Mouse (Mus musculus): ENCODE results near the gene Fam53b. TPM values are rescaled to one million over a fixed set of nuclear protein-coding genes. Genes with fewer than 3 reads are reported as not detected.

The Fam53b gene
- polyA plus RNA-seq, 1 experiment from 2014 or later, result 16.4 TPM

GRCm38 (mm10) chr7:132814089-132814450, 384 bp upstream of the Fam53b start:
- WGBS, result 3% methylated on average over 7 of the region's 7 CpGs
- H3K4me3 ChIP-seq (ENCODE audit: low read length), result peak overlapping the region; percentile 66
- peak overlapping the region; percentile 94 for H3K4me2 ChIP-seq (ENCODE audit: low read depth, low read length)
- peak overlapping the region; percentile 91 for H3K9ac ChIP-seq (ENCODE audit: low read length)
- no peaks in the 10 kb centered on the region for H3K9me3 ChIP-seq (replicated peaks; ENCODE audit: control insufficient read depth, low read length)
- peak overlapping the region; percentile 96 for H3K27ac ChIP-seq (ENCODE audit: low read length)
- no peaks in the 10 kb centered on the region for H3K27me3 ChIP-seq (ENCODE audit: control insufficient read depth, insufficient read depth, low read length)
- no peaks in the 10 kb centered on the region for H3K36me3 ChIP-seq (ENCODE audit: control insufficient read depth, insufficient read depth)
- peak; percentile 3; the same call in 1 of the 2 replicates for ATAC-seq (replicated peaks; ENCODE audit: extremely low read depth, insufficient read depth, low FRiP score)
- H3K4me1 ChIP-seq (ENCODE audit: control insufficient read depth, insufficient read depth, low read length), result peaks cover 36% of the 10 kb centered on the region

- no peaks in the 10 kb centered on the region for H3K9me3 ChIP-seq (replicated peaks; ENCODE audit: control insufficient read depth, low read length)
- peaks cover 48% of the 10 kb centered on the region for H3K4me1 ChIP-seq (ENCODE audit: control insufficient read depth, insufficient read depth, low read length)
- peak overlapping the region; percentile 94 for H3K4me2 ChIP-seq (ENCODE audit: low read depth, low read length)
- ATAC-seq (replicated peaks; ENCODE audit: extremely low read depth, insufficient read depth, low FRiP score), result peak; percentile 42
- WGBS, result under 1% methylated on average over 59 of the region's 59 CpGs
- no peaks in the 10 kb centered on the region for H3K36me3 ChIP-seq (ENCODE audit: control insufficient read depth, insufficient read depth)
- H3K4me3 ChIP-seq (ENCODE audit: low read length), result peak overlapping the region; percentile 66
- peak overlapping the region; percentile 91 for H3K9ac ChIP-seq (ENCODE audit: low read length)
- H3K27me3 ChIP-seq (ENCODE audit: control insufficient read depth, insufficient read depth, low read length), result no peaks in the 10 kb centered on the region
- peak overlapping the region; percentile 96 for H3K27ac ChIP-seq (ENCODE audit: low read length)
Observed at GRCm38 (mm10) chr7:132812619-132813415, 869 bp downstream of the Fam53b start.

GRCm38 (mm10) chr7:132811716-132812618, 1.7 kb downstream of the Fam53b start:
- H3K36me3 ChIP-seq (ENCODE audit: control insufficient read depth, insufficient read depth), result no peaks in the 10 kb centered on the region
- WGBS, result 13% methylated on average over 23 of the region's 23 CpGs
- ATAC-seq (replicated peaks; ENCODE audit: extremely low read depth, insufficient read depth, low FRiP score), result no peak
- H3K4me2 ChIP-seq (ENCODE audit: low read depth, low read length), result peak overlapping the region; percentile 94
- H3K9ac ChIP-seq (ENCODE audit: low read length), result peak overlapping the region; percentile 91
- H3K27me3 ChIP-seq (ENCODE audit: control insufficient read depth, insufficient read depth, low read length), result no peaks in the 10 kb centered on the region
- no peaks in the 10 kb centered on the region for H3K9me3 ChIP-seq (replicated peaks; ENCODE audit: control insufficient read depth, low read length)
- H3K4me3 ChIP-seq (ENCODE audit: low read length), result peak overlapping the region; percentile 66
- peak overlapping the region; percentile 96 for H3K27ac ChIP-seq (ENCODE audit: low read length)
- H3K4me1 ChIP-seq (ENCODE audit: control insufficient read depth, insufficient read depth, low read length), result peaks cover 57% of the 10 kb centered on the region

- Histone ChIP-seq H3K36me3 (ENCODE audit: control insufficient read depth, insufficient read depth) (no peaks in the 10 kb centered on the region), H3K4me1 (ENCODE audit: control insufficient read depth, insufficient read depth, low read length) (peaks cover 68% of the 10 kb centered on the region), H3K27me3 (ENCODE audit: control insufficient read depth, insufficient read depth, low read length) (no peaks in the 10 kb centered on the region), H3K4me3 (ENCODE audit: low read length) (no peak overlapping the region), H3K27ac (ENCODE audit: low read length) (peak overlapping the region; percentile 96; the same call in 1 of the 2 replicates), H3K9me3 (replicated peaks; ENCODE audit: control insufficient read depth, low read length) (no peaks in the 10 kb centered on the region), H3K4me2 (ENCODE audit: low read depth, low read length) (peak overlapping the region; percentile 94), H3K9ac (ENCODE audit: low read length) (peak overlapping the region; percentile 61)
- peak; percentile 21; the same call in 1 of the 2 replicates for ATAC-seq (replicated peaks; ENCODE audit: extremely low read depth, insufficient read depth, low FRiP score)
- WGBS, result 80% methylated on average over 1 of the region's 1 CpGs
Observed at GRCm38 (mm10) chr7:132810879-132811278, 2.8 kb downstream of the Fam53b start.

GRCm38 (mm10) chr7:132810368-132810767, 3.3 kb downstream of the Fam53b start:
- no peaks in the 10 kb centered on the region for H3K27me3 ChIP-seq (ENCODE audit: control insufficient read depth, insufficient read depth, low read length)
- H3K4me3 ChIP-seq (ENCODE audit: low read length), result no peak overlapping the region
- peak overlapping the region; percentile 16; the same call in 1 of the 2 replicates for H3K4me2 ChIP-seq (ENCODE audit: low read depth, low read length)
- ATAC-seq (replicated peaks; ENCODE audit: extremely low read depth, insufficient read depth, low FRiP score), result no peak
- peak overlapping the region; percentile 69 for H3K27ac ChIP-seq (ENCODE audit: low read length)
- H3K4me1 ChIP-seq (ENCODE audit: control insufficient read depth, insufficient read depth, low read length), result peaks cover 71% of the 10 kb centered on the region
- no peaks in the 10 kb centered on the region for H3K36me3 ChIP-seq (ENCODE audit: control insufficient read depth, insufficient read depth)
- H3K9me3 ChIP-seq (replicated peaks; ENCODE audit: control insufficient read depth, low read length), result no peaks in the 10 kb centered on the region
- H3K9ac ChIP-seq (ENCODE audit: low read length), result peak overlapping the region; percentile 61
- 27% methylated on average over 6 of the region's 6 CpGs for WGBS

GRCm38 (mm10) chr7:132809721-132810120, 4.0 kb downstream of the Fam53b start:
- no peak for ATAC-seq (replicated peaks; ENCODE audit: extremely low read depth, insufficient read depth, low FRiP score)
- no peak overlapping the region for H3K27ac ChIP-seq (ENCODE audit: low read length)
- 66% methylated on average over 6 of the region's 6 CpGs for WGBS
- H3K36me3 ChIP-seq (ENCODE audit: control insufficient read depth, insufficient read depth), result no peaks in the 10 kb centered on the region
- H3K4me3 ChIP-seq (ENCODE audit: low read length), result no peak overlapping the region
- H3K4me1 ChIP-seq (ENCODE audit: control insufficient read depth, insufficient read depth, low read length), result peaks cover 75% of the 10 kb centered on the region
- peak overlapping the region; percentile 42; the same call in 1 of the 2 replicates for H3K4me2 ChIP-seq (ENCODE audit: low read depth, low read length)
- no peaks in the 10 kb centered on the region for H3K27me3 ChIP-seq (ENCODE audit: control insufficient read depth, insufficient read depth, low read length)
- H3K9ac ChIP-seq (ENCODE audit: low read length), result peak overlapping the region; percentile 64
- H3K9me3 ChIP-seq (replicated peaks; ENCODE audit: control insufficient read depth, low read length), result no peaks in the 10 kb centered on the region

GRCm38 (mm10) chr7:132808841-132809682, 4.6 kb downstream of the Fam53b start:
- Histone ChIP-seq H3K4me3 (ENCODE audit: low read length) (no peak overlapping the region), H3K36me3 (ENCODE audit: control insufficient read depth, insufficient read depth) (no peaks in the 10 kb centered on the region), H3K9me3 (replicated peaks; ENCODE audit: control insufficient read depth, low read length) (no peaks in the 10 kb centered on the region), H3K27me3 (ENCODE audit: control insufficient read depth, insufficient read depth, low read length) (no peaks in the 10 kb centered on the region), H3K9ac (ENCODE audit: low read length) (peak overlapping the region; percentile 64), H3K4me2 (ENCODE audit: low read depth, low read length) (peak overlapping the region; percentile 42), H3K27ac (ENCODE audit: low read length) (peak overlapping the region; percentile 73), H3K4me1 (ENCODE audit: control insufficient read depth, insufficient read depth, low read length) (peaks cover 75% of the 10 kb centered on the region)
- no peak for ATAC-seq (replicated peaks; ENCODE audit: extremely low read depth, insufficient read depth, low FRiP score)
- WGBS, result 17% methylated on average over 20 of the region's 20 CpGs

GRCm38 (mm10) chr7:132808051-132808796, 5.5 kb downstream of the Fam53b start:
- Histone ChIP-seq H3K4me3 (ENCODE audit: low read length) (no peak overlapping the region), H3K4me1 (ENCODE audit: control insufficient read depth, insufficient read depth, low read length) (peaks cover 83% of the 10 kb centered on the region), H3K9me3 (replicated peaks; ENCODE audit: control insufficient read depth, low read length) (no peaks in the 10 kb centered on the region), H3K36me3 (ENCODE audit: control insufficient read depth, insufficient read depth) (no peaks in the 10 kb centered on the region), H3K9ac (ENCODE audit: low read length) (peak overlapping the region; percentile 64; the same call in 1 of the 2 replicates), H3K27ac (ENCODE audit: low read length) (peak overlapping the region; percentile 73), H3K27me3 (ENCODE audit: control insufficient read depth, insufficient read depth, low read length) (no peaks in the 10 kb centered on the region), H3K4me2 (ENCODE audit: low read depth, low read length) (peak overlapping the region; percentile 42; the same call in 1 of the 2 replicates)
- ATAC-seq (replicated peaks; ENCODE audit: extremely low read depth, insufficient read depth, low FRiP score), result no peak
- 60% methylated on average over 7 of the region's 7 CpGs for WGBS
